Mouse (Mus musculus): ENCODE data around the gene Sdk1. TPM values are rescaled to one million over a fixed set of nuclear protein-coding genes. Genes with fewer than 3 reads are reported as not detected.

Gene Sdk1
- total and polyA plus RNA-seq, 2 experiments from 2014 or later, result 0.59 to 8.4 TPM

GRCm38 (mm10) chr5:141783516-141783915 lies 542.2 kb downstream of the Sdk1 start:
- DNase-seq (ENCODE audit: low spot score), result no peak
- no peak for ATAC-seq (ENCODE audit: insufficient read depth, low read depth)
- no peak for TF ChIP-seq CTCF (IDR thresholded peaks at IDR 0.05; ENCODE audit: low read depth)
- TF ChIP-seq EP300 (IDR thresholded peaks at IDR 0.05; ENCODE audit: low read depth), result no peak
- H3K4me1 ChIP-seq (ENCODE audit: control insufficient read depth, insufficient read depth), result no peaks in the 10 kb centered on the region
- no peak overlapping the region for H3K9ac ChIP-seq (replicated peaks; ENCODE audit: low read depth, low read length)
- no peak overlapping the region for H3K27ac ChIP-seq (ENCODE audit: low read depth)
- H3K9me3 ChIP-seq (replicated peaks; ENCODE audit: control insufficient read depth, low read length), result no peaks in the 10 kb centered on the region
- no peak overlapping the region for H3K4me2 ChIP-seq (ENCODE audit: low read depth, low read length)
- no peaks in the 10 kb centered on the region for H3K27me3 ChIP-seq (ENCODE audit: control insufficient read depth, insufficient read depth, low read length)
- WGBS, result 89% methylated on average over 7 of the region's 7 CpGs
- no peak overlapping the region for H3K4me3 ChIP-seq (ENCODE audit: low read depth, low read length)
- no peaks in the 10 kb centered on the region for H3K36me3 ChIP-seq (replicated peaks; ENCODE audit: control insufficient read depth, insufficient read depth, low read length)

- H3K9me3 ChIP-seq (replicated peaks; ENCODE audit: control insufficient read depth, low read length), result no peaks in the 10 kb centered on the region
- ATAC-seq (ENCODE audit: insufficient read depth, low read depth) (no peak), DNase-seq (ENCODE audit: low spot score) (no peak)
- no peak overlapping the region for H3K4me2 ChIP-seq (ENCODE audit: low read depth, low read length)
- H3K4me3 ChIP-seq (ENCODE audit: low read depth, low read length), result no peak overlapping the region
- WGBS, result 77% methylated on average over 4 of the region's 4 CpGs
- no peak overlapping the region for H3K27ac ChIP-seq (ENCODE audit: low read depth)
- no peaks in the 10 kb centered on the region for H3K36me3 ChIP-seq (replicated peaks; ENCODE audit: control insufficient read depth, insufficient read depth, low read length)
- TF ChIP-seq EP300 (IDR thresholded peaks at IDR 0.05; ENCODE audit: low read depth) (no peak), CTCF (IDR thresholded peaks at IDR 0.05; ENCODE audit: low read depth) (no peak)
- peaks cover 5% of the 10 kb centered on the region; the same call in 1 of the 2 replicates for H3K4me1 ChIP-seq (ENCODE audit: control insufficient read depth, insufficient read depth)
- no peak overlapping the region for H3K9ac ChIP-seq (replicated peaks; ENCODE audit: low read depth, low read length)
- no peaks in the 10 kb centered on the region for H3K27me3 ChIP-seq (ENCODE audit: control insufficient read depth, insufficient read depth, low read length)
Measured at GRCm38 (mm10) chr5:141793926-141794325, 552.6 kb downstream of the Sdk1 start.

GRCm38 (mm10) chr5:141823823-141824330 lies 582.6 kb downstream of the Sdk1 start:
- Histone ChIP-seq H3K36me3 (replicated peaks; ENCODE audit: control insufficient read depth, insufficient read depth, low read length) (no peaks in the 10 kb centered on the region), H3K27ac (ENCODE audit: low read depth) (no peak overlapping the region), H3K27me3 (ENCODE audit: control insufficient read depth, insufficient read depth, low read length) (no peaks in the 10 kb centered on the region), H3K4me1 (ENCODE audit: control insufficient read depth, insufficient read depth) (no peaks in the 10 kb centered on the region), H3K4me3 (ENCODE audit: low read depth, low read length) (no peak overlapping the region), H3K4me2 (ENCODE audit: low read depth, low read length) (no peak overlapping the region), H3K9me3 (replicated peaks; ENCODE audit: control insufficient read depth, low read length) (no peaks in the 10 kb centered on the region), H3K9ac (replicated peaks; ENCODE audit: low read depth, low read length) (no peak overlapping the region)
- TF ChIP-seq CTCF (IDR thresholded peaks at IDR 0.05; ENCODE audit: low read depth), result no peak
- TF ChIP-seq EP300 (IDR thresholded peaks at IDR 0.05; ENCODE audit: low read depth), result no peak
- no peak for ATAC-seq (ENCODE audit: insufficient read depth, low read depth)
- WGBS, result 77% methylated on average over 10 of the region's 10 CpGs
- DNase-seq (ENCODE audit: low spot score), result no peak

- H3K4me3 ChIP-seq (ENCODE audit: low read depth, low read length), result no peak overlapping the region
- H3K9ac ChIP-seq (replicated peaks; ENCODE audit: low read depth, low read length), result no peak overlapping the region
- H3K4me2 ChIP-seq (ENCODE audit: low read depth, low read length), result no peak overlapping the region
- no peak overlapping the region for H3K27ac ChIP-seq (ENCODE audit: low read depth)
- DNase-seq (ENCODE audit: low spot score) (no peak), ATAC-seq (ENCODE audit: insufficient read depth, low read depth) (no peak)
- no peaks in the 10 kb centered on the region for H3K27me3 ChIP-seq (ENCODE audit: control insufficient read depth, insufficient read depth, low read length)
- 76% methylated on average over 16 of the region's 16 CpGs for WGBS
- peaks cover 7% of the 10 kb centered on the region; the same call in 1 of the 2 replicates for H3K9me3 ChIP-seq (replicated peaks; ENCODE audit: control insufficient read depth, low read length)
- TF ChIP-seq EP300 (IDR thresholded peaks at IDR 0.05; ENCODE audit: low read depth) (no peak), CTCF (IDR thresholded peaks at IDR 0.05; ENCODE audit: low read depth) (no peak)
- no peaks in the 10 kb centered on the region for H3K36me3 ChIP-seq (replicated peaks; ENCODE audit: control insufficient read depth, insufficient read depth, low read length)
- H3K4me1 ChIP-seq (ENCODE audit: control insufficient read depth, insufficient read depth), result no peaks in the 10 kb centered on the region
Measured at GRCm38 (mm10) chr5:141824739-141825379, 583.6 kb downstream of the Sdk1 start.

- no peaks in the 10 kb centered on the region for H3K27me3 ChIP-seq (ENCODE audit: control insufficient read depth, insufficient read depth, low read length)
- no peaks in the 10 kb centered on the region for H3K36me3 ChIP-seq (replicated peaks; ENCODE audit: control insufficient read depth, insufficient read depth, low read length)
- TF ChIP-seq EP300 (IDR thresholded peaks at IDR 0.05; ENCODE audit: low read depth), result no peak
- TF ChIP-seq CTCF (IDR thresholded peaks at IDR 0.05; ENCODE audit: low read depth), result no peak
- no peak overlapping the region for H3K4me3 ChIP-seq (ENCODE audit: low read depth, low read length)
- 71% methylated on average over 6 of the region's 6 CpGs for WGBS
- no peak for DNase-seq (ENCODE audit: low spot score)
- no peak overlapping the region for H3K9ac ChIP-seq (replicated peaks; ENCODE audit: low read depth, low read length)
- H3K4me2 ChIP-seq (ENCODE audit: low read depth, low read length), result no peak overlapping the region
- no peaks in the 10 kb centered on the region for H3K9me3 ChIP-seq (replicated peaks; ENCODE audit: control insufficient read depth, low read length)
- H3K27ac ChIP-seq (ENCODE audit: low read depth), result no peak overlapping the region
- no peak for ATAC-seq (ENCODE audit: insufficient read depth, low read depth)
- H3K4me1 ChIP-seq (ENCODE audit: control insufficient read depth, insufficient read depth), result peaks cover 12% of the 10 kb centered on the region; the same call in 1 of the 2 replicates
Measured at GRCm38 (mm10) chr5:141835566-141835965, 594.3 kb downstream of the Sdk1 start.

All from heart, postnatal 0 days (tissue).